Mouse (Mus musculus): ENCODE measurements around the gene Bysl. TPM values are rescaled to one million over a fixed set of nuclear protein-coding genes. Genes with fewer than 3 reads are reported as not detected.

The Bysl gene
- polyA plus RNA-seq, 1 experiment from 2014 or later, result 26.5 TPM

DNA sequence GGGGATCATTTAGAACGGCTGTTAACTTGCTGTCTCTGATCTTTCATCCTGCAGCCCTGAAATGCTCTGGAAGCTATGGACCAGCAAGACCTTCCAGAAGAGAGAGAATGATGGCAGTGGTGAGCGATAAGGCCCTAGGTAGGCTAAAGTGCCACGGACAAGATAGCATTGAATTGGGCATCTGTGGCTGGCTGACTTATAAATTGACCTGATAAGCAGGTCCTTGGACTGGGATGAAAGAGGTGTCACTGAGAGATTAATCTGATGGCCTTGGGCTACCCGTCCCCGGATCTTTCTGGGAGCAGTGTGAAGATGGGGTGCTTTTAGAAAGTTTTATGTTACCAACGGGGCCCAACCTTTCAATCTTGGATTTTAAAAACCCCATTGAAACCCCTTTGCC, 32.6 kb downstream of the Bysl start:
- WGBS, result 76% methylated on average over 6 of the region's 6 CpGs
- H3K27me3 ChIP-seq, result no peaks in the 10 kb centered on the region
- H3K9ac ChIP-seq, result no peak overlapping the region
- H3K9me3 ChIP-seq (replicated peaks), result no peaks in the 10 kb centered on the region
- ATAC-seq (replicated peaks; ENCODE audit: low FRiP score), result no peak
- no peak overlapping the region for H3K4me3 ChIP-seq (replicated peaks)
- H3K27ac ChIP-seq, result no peak overlapping the region
- no peaks in the 10 kb centered on the region for H3K4me1 ChIP-seq
- no peak overlapping the region for H3K4me2 ChIP-seq
- no peaks in the 10 kb centered on the region for H3K36me3 ChIP-seq

DNA sequence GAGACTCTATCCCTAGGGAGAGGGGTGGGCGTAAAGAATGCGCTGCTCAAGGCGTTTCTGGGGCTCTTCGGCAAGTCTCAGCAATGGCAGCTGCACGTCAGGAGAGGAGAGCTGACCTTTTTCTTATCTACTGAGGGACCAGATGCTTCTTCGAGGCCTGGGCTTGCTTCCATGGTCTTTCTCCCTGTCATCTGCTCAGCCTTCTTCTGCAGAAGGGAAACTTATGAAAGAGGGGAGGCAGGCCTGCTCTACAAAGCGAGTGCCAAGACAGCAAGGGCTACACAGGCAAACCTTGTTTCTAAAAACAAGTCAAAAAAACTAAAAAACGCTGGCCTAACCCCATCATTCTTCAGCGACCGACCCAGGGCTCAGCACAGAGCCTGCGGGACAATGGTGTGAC, 36.5 kb downstream of the Bysl start:
- no peak for ATAC-seq (replicated peaks; ENCODE audit: low FRiP score)
- no peak overlapping the region for H3K4me2 ChIP-seq
- no peak overlapping the region for H3K4me3 ChIP-seq (replicated peaks)
- 76% methylated on average over 11 of the region's 11 CpGs for WGBS
- no peaks in the 10 kb centered on the region for H3K4me1 ChIP-seq
- no peaks in the 10 kb centered on the region for H3K27me3 ChIP-seq
- H3K27ac ChIP-seq, result no peak overlapping the region
- H3K9ac ChIP-seq, result no peak overlapping the region
- H3K9me3 ChIP-seq (replicated peaks), result no peaks in the 10 kb centered on the region
- H3K36me3 ChIP-seq, result no peaks in the 10 kb centered on the region

DNA sequence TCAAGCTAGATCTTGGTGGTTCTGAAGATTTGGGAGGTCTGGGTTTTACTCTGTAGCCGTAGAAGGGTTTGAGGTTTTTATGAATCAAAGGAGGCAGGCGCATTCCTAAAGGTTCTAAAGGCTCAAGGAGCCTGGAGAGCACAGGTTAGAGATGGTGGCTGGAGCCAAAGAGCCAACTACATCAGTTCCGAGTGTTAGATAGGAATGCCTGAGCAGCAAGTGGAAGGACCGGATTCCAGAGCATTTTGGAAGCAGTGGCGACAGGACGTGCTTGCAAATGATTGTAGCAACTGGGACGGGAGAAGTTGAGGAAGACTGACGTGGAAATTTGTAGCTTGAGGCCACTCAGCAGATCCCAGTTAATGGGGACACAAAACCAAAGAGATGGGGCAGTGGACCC, 37.3 kb downstream of the Bysl start:
- Histone ChIP-seq H3K27ac (no peak overlapping the region), H3K4me1 (no peaks in the 10 kb centered on the region), H3K27me3 (no peaks in the 10 kb centered on the region), H3K4me3 (replicated peaks) (no peak overlapping the region), H3K4me2 (no peak overlapping the region), H3K9ac (no peak overlapping the region), H3K9me3 (replicated peaks) (no peaks in the 10 kb centered on the region), H3K36me3 (no peaks in the 10 kb centered on the region)
- 77% methylated on average over 8 of the region's 8 CpGs for WGBS
- ATAC-seq (replicated peaks; ENCODE audit: low FRiP score), result no peak

DNA sequence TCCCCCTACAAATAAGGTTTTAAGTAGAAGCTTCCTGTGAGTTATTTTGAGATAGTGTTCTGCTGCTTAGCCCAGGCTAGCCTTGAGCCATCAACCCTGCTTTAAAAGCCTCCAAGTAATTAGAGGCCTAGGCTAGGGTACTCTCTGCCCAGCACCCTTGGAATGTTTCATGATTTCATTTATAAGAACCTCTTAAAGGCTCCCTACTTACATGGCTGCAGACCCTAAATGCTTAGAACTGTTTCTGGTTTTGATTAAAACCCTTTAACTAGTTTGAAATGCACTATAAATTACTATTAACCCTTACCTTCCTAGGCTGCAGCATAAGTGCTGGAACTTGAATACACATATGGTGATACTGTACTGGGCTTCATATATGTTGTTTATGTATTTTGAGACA, 38.9 kb downstream of the Bysl start:
- H3K4me2 ChIP-seq, result no peak overlapping the region
- H3K27ac ChIP-seq, result no peak overlapping the region
- H3K4me1 ChIP-seq, result no peaks in the 10 kb centered on the region
- H3K9me3 ChIP-seq (replicated peaks), result no peaks in the 10 kb centered on the region
- H3K9ac ChIP-seq, result no peak overlapping the region
- ATAC-seq (replicated peaks; ENCODE audit: low FRiP score), result no peak
- H3K27me3 ChIP-seq, result no peaks in the 10 kb centered on the region
- no peak overlapping the region for H3K4me3 ChIP-seq (replicated peaks)
- no peaks in the 10 kb centered on the region for H3K36me3 ChIP-seq

DNA sequence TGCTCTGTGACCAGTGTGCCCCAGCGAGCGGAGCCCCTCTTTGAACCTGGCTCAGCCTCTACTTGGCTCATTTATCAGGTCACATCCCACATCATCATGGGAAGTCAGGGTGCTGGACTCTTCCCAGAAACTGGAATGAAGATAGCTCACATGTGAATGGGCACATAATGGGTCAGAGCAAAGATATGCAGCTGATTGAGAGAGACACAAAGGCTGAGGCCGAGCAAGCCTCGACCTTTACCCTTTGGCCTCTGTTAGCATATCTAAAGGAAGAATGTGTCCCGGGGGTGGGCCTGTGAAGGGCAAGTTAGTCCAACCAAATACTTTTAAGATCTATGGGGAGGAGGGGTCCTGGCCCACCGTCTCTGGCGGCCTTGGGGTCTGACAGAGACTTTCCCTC, 39.7 kb downstream of the Bysl start:
- H3K27me3 ChIP-seq, result no peaks in the 10 kb centered on the region
- no peaks in the 10 kb centered on the region for H3K9me3 ChIP-seq (replicated peaks)
- ATAC-seq (replicated peaks; ENCODE audit: low FRiP score), result no peak
- 54% methylated on average over 7 of the region's 7 CpGs for WGBS
- H3K4me3 ChIP-seq (replicated peaks), result no peak overlapping the region
- H3K27ac ChIP-seq, result no peak overlapping the region
- H3K36me3 ChIP-seq, result no peaks in the 10 kb centered on the region
- no peaks in the 10 kb centered on the region for H3K4me1 ChIP-seq
- H3K4me2 ChIP-seq, result no peak overlapping the region
- H3K9ac ChIP-seq, result no peak overlapping the region

DNA sequence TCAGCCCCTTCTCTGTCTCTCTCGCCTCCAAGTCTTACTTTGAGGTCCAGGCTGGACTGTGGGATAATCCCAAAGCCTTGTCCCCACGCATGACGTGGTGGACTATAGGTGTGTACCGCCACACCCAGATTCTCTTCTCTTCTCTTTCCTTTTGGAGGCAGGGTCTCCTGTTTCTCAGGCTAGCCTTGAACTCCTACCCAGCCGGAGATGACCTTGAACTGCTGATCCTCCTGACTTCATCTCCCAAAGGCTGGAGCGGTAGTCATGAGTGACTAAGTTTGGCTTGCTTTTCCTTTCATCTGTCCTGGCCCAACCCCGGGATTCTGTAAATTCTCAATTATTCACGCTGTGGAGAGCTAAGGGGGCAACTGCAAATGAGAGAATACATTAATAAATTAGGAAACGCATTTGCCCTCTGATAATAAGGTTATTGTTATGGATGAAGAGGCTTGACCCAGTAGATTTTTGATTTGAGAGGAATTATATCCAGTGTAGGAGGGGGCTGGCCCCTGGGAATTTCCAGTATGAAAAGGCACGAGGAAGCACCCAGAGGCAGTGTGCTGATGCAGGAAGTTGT, 42.3 kb downstream of the Bysl start:
- H3K9me3 ChIP-seq (replicated peaks), result no peaks in the 10 kb centered on the region
- no peak overlapping the region for H3K9ac ChIP-seq
- no peaks in the 10 kb centered on the region for H3K36me3 ChIP-seq
- H3K27ac ChIP-seq, result no peak overlapping the region
- WGBS, result 85% methylated on average over 10 of the region's 10 CpGs
- H3K27me3 ChIP-seq, result no peaks in the 10 kb centered on the region
- no peaks in the 10 kb centered on the region for H3K4me1 ChIP-seq
- no peak overlapping the region for H3K4me3 ChIP-seq (replicated peaks)
- no peak overlapping the region for H3K4me2 ChIP-seq
- no peak for ATAC-seq (replicated peaks; ENCODE audit: low FRiP score)

DNA sequence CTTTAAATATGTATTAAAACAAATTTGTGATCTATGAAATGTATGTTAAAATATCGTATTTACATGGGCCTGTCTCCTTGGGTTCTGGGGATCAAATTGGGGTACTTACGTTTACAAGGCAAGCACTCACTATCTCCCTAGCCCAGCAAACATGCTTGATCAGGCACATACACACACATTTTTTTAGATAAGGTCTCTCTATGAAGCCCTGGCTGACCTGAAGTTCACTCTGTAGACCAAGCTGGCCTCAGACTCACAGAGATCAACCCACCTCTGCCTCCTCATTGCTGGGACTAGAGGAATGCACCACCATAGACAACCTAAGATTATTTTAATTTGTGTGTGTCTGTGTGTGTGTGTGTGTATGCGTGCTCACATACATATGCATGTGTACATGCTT, 42.9 kb downstream of the Bysl start:
- H3K36me3 ChIP-seq, result no peaks in the 10 kb centered on the region
- no peak overlapping the region for H3K4me3 ChIP-seq (replicated peaks)
- no peaks in the 10 kb centered on the region for H3K4me1 ChIP-seq
- H3K4me2 ChIP-seq, result no peak overlapping the region
- 96% methylated on average over 3 of the region's 3 CpGs for WGBS
- no peaks in the 10 kb centered on the region for H3K9me3 ChIP-seq (replicated peaks)
- H3K27me3 ChIP-seq, result no peaks in the 10 kb centered on the region
- ATAC-seq (replicated peaks; ENCODE audit: low FRiP score), result no peak
- H3K9ac ChIP-seq, result no peak overlapping the region
- H3K27ac ChIP-seq, result no peak overlapping the region

- 64% methylated on average over 3 of the region's 3 CpGs for WGBS
- Histone ChIP-seq H3K4me3 (replicated peaks) (no peak overlapping the region), H3K9me3 (replicated peaks) (no peaks in the 10 kb centered on the region), H3K4me1 (no peaks in the 10 kb centered on the region), H3K9ac (no peak overlapping the region), H3K27ac (peak overlapping the region; percentile 62), H3K4me2 (no peak overlapping the region), H3K36me3 (no peaks in the 10 kb centered on the region), H3K27me3 (no peaks in the 10 kb centered on the region)
- no peak for ATAC-seq (replicated peaks; ENCODE audit: low FRiP score)
Observed at GRCm38 (mm10) chr17:47567271-47567670, 44.0 kb downstream of the Bysl start.

- no peak overlapping the region for H3K27ac ChIP-seq
- H3K4me1 ChIP-seq, result no peaks in the 10 kb centered on the region
- no peak overlapping the region for H3K4me3 ChIP-seq (replicated peaks)
- no peak overlapping the region for H3K4me2 ChIP-seq
- no peaks in the 10 kb centered on the region for H3K36me3 ChIP-seq
- H3K9ac ChIP-seq, result no peak overlapping the region
- 33% methylated on average over 2 of the region's 2 CpGs for WGBS
- no peaks in the 10 kb centered on the region for H3K27me3 ChIP-seq
- no peak for ATAC-seq (replicated peaks; ENCODE audit: low FRiP score)
- no peaks in the 10 kb centered on the region for H3K9me3 ChIP-seq (replicated peaks)
Observed at GRCm38 (mm10) chr17:47566133-47566532, 45.2 kb downstream of the Bysl start.

DNA sequence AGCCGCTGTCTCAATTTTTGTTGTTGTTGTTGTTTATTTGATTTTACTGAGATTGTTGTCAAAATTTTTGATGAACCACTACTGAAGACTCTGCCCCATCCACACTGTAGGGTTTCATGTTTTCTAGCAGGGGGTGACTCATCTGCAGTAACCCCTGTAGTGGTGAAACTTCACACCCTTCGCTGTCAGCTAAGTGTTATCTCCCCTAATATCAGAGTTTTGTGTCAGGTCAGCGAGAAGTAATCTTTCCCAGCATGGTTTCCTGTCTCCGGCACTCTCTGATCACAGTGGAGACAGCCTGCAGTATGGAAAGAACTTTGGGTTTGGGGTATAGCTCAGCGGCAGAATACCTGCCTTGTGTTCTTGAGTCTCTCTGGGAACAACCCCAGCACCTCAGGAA, 46.7 kb downstream of the Bysl start:
- Histone ChIP-seq H3K4me2 (no peak overlapping the region), H3K27ac (no peak overlapping the region), H3K36me3 (no peaks in the 10 kb centered on the region), H3K4me1 (no peaks in the 10 kb centered on the region), H3K9ac (no peak overlapping the region), H3K27me3 (no peaks in the 10 kb centered on the region), H3K9me3 (replicated peaks) (no peaks in the 10 kb centered on the region), H3K4me3 (replicated peaks) (no peak overlapping the region)
- WGBS, result 84% methylated on average over 5 of the region's 5 CpGs
- no peak for ATAC-seq (replicated peaks; ENCODE audit: low FRiP score)

DNA sequence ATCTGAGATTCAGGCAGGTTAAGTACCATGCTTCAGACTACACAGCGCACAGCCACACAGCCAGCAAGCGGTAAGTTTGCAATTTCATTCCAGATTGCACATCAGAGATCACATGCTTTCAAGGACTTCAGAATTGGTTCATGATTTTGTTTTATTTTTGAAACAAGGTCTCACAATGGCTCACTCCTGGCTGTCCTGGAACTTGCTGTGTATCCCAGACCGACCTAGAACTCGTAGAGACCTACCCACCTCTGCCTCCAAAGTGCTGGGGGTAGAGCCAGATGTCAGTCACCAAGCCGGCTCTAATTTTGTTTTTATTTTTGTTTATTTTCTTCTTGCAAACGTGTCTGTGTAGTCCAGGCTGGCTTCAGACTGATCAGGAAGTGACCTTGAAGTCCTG, 48.4 kb downstream of the Bysl start:
- no peak for ATAC-seq (replicated peaks; ENCODE audit: low FRiP score)
- H3K4me3 ChIP-seq (replicated peaks), result no peak overlapping the region
- H3K9ac ChIP-seq, result no peak overlapping the region
- no peaks in the 10 kb centered on the region for H3K27me3 ChIP-seq
- no peaks in the 10 kb centered on the region for H3K36me3 ChIP-seq
- no peak overlapping the region for H3K27ac ChIP-seq
- no peaks in the 10 kb centered on the region for H3K4me1 ChIP-seq
- WGBS, result 79% methylated on average over 6 of the region's 6 CpGs
- no peak overlapping the region for H3K4me2 ChIP-seq
- H3K9me3 ChIP-seq (replicated peaks), result no peaks in the 10 kb centered on the region

DNA sequence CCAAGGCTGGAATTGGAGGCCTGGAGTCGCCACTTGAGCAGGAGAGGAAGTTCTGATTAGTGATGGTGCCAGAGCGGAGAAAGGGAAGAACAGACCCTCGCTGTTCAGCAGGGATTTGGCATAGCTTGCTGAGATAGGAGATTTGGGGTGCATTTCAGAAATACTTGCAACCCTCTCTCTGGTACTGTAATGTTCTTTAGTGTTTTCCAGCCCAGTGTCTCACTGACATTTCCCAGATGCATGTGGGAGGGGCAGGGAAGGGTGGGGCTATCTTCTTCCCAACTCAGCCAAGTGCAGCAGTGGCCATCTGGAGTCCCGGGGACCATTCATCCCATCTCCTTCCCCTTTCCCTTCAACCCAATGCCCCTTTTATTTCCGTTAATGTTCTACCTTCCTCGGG, 51.6 kb downstream of the Bysl start:
- Histone ChIP-seq H3K9me3 (replicated peaks) (no peaks in the 10 kb centered on the region), H3K9ac (no peak overlapping the region), H3K4me3 (replicated peaks) (no peak overlapping the region), H3K4me2 (no peak overlapping the region), H3K27me3 (no peaks in the 10 kb centered on the region), H3K27ac (no peak overlapping the region), H3K36me3 (no peaks in the 10 kb centered on the region), H3K4me1 (no peaks in the 10 kb centered on the region)
- 65% methylated on average over 6 of the region's 6 CpGs for WGBS
- no peak for ATAC-seq (replicated peaks; ENCODE audit: low FRiP score)

DNA sequence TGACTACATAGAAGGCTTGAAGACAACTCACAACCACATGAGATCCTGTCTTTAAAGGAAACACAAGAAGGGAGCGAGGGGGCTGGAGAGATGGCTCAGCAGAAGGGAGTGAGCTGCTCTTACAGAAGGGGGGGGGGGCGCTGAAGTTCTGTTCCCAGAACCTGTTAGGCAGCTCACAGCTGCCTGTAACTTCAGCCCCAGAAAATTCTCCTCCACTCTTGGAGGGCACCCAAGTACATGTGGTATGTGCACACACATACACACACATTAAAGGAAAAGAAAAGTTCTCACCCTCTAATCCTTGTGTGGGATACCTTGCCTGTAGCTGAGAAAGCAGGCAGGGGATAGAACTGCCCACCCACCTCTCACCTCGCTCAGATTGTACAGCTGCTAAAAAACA, 54.1 kb downstream of the Bysl start:
- Histone ChIP-seq H3K36me3 (no peaks in the 10 kb centered on the region), H3K4me2 (no peak overlapping the region), H3K9me3 (replicated peaks) (no peaks in the 10 kb centered on the region), H3K4me1 (no peaks in the 10 kb centered on the region), H3K27me3 (no peaks in the 10 kb centered on the region), H3K4me3 (replicated peaks) (no peak overlapping the region), H3K27ac (no peak overlapping the region), H3K9ac (no peak overlapping the region)
- ATAC-seq (replicated peaks; ENCODE audit: low FRiP score), result no peak
- WGBS, result 64% methylated on average over 3 of the region's 3 CpGs

All from kidney, embryonic 15.5 days (tissue).